Mouse (Mus musculus) neural tube, embryonic 14.5 days (tissue): ENCODE results near the gene Epyc. TPM values are rescaled to one million over a fixed set of nuclear protein-coding genes. Genes with fewer than 3 reads are reported as not detected.

Experiments used
- ATAC-seq: fragments of 200-750 bp; cut with Nextera tagmentation; 2 replicates; pipeline ENCODE4 v1.8.0; 2017; ENCODE audit warnings: low read depth, mild to moderate bottlenecking, moderate TSS enrichment, moderate library complexity
- H3K27ac ChIP-seq: fragments of 300-500 bp; sonication (generic); 2 replicates; pipeline ENCODE4 v1.5.1; 2014; ENCODE audit warnings: low read depth, mild to moderate bottlenecking, control low read depth, low read length, moderate library complexity, mixed read lengths
- H3K27me3 ChIP-seq: fragments of 300-500 bp; sonication (generic); 2 replicates; pipeline ENCODE4 v1.6.1; 2014; ENCODE audit warnings: low read length; ENCODE audit not compliant: control insufficient read depth, insufficient read depth
- H3K36me3 ChIP-seq: fragments of 300-500 bp; sonication (generic); 2 replicates; pipeline ENCODE4 v1.6.1; 2014; ENCODE audit warnings: low read length, mixed read lengths; ENCODE audit not compliant: control insufficient read depth, insufficient read depth
- H3K4me1 ChIP-seq: fragments of 300-500 bp; sonication (generic); 2 replicates; pipeline ENCODE4 v1.6.1; 2014; ENCODE audit warnings: low read length; ENCODE audit not compliant: control insufficient read depth, insufficient read depth
- H3K4me2 ChIP-seq: fragments of 300-500 bp; sonication (generic); 2 replicates; pipeline ENCODE4 v1.6.1; 2014; ENCODE audit warnings: mild to moderate bottlenecking, low read depth, low read length, control low read depth
- H3K4me3 ChIP-seq: fragments of 300-500 bp; sonication (generic); 2 replicates; pipeline ENCODE4 v1.5.1; 2014; ENCODE audit warnings: low read depth, low read length, control low read depth, mixed read lengths
- H3K9ac ChIP-seq: fragments of 300-500 bp; sonication (generic); replicated peaks from 2 replicates; pipeline ENCODE4 v1.6.1; 2014; ENCODE audit warnings: low read depth, mild to moderate bottlenecking, control low read depth, low read length, mixed read lengths
- H3K9me3 ChIP-seq: fragments of 300-500 bp; sonication (generic); 2 replicates; pipeline ENCODE4 v1.6.1; 2016; ENCODE audit warnings: low read length; ENCODE audit not compliant: control insufficient read depth
- WGBS: fragments of 180-500 bp; shearing (Covaris S2); extraction: QIAGEN DNeasy Blood & Tissue Kit; methylation state at CpG from one replicate; pipeline ENCODE4 v1.1.7; 2014; 5-methylcytosine and 5-hydroxymethylcytosine counted together
- polyA plus RNA-seq: library from polyadenylated mRNA; unstranded; fragments of >200 nt; fragmentation: Nextera tagmentation; extraction: Ambion mirVana; gene quantifications from 2 replicates; pipeline ENCODE4 v1.2.1, GENCODE M21; 2014

Gene Epyc
- polyA plus RNA-seq, 1 experiment from 2014 or later, result not detected

DNA sequence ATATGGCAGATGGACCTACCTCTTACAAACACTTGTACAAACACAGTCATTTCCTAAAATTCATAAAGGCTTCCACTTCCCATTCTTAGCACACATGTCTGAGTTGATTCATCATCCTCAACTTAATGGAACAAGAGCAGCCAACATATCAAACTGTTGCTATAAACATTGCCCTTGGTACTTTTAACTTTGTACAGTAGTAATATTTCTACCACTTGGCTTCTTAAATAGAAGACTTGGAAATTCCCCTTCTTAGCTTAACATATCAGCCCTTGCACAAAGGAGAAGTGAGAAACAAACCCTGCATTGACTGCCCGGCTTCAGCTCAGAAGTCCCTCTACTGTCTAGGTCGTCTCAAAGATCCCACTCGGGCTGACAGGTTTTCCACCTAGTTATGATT, 12.8 kb upstream of the Epyc start:
- no peaks in the 10 kb centered on the region for H3K9me3 ChIP-seq
- H3K27ac ChIP-seq, result no peak overlapping the region
- H3K4me2 ChIP-seq, result no peak overlapping the region
- no peak overlapping the region for H3K4me3 ChIP-seq
- ATAC-seq, result no peak
- no peak overlapping the region for H3K9ac ChIP-seq
- H3K36me3 ChIP-seq, result no peaks in the 10 kb centered on the region
- no peaks in the 10 kb centered on the region for H3K27me3 ChIP-seq
- 89% methylated on average over 3 of the region's 3 CpGs for WGBS
- H3K4me1 ChIP-seq, result no peaks in the 10 kb centered on the region

- Histone ChIP-seq H3K9me3 (no peaks in the 10 kb centered on the region), H3K36me3 (no peaks in the 10 kb centered on the region), H3K4me1 (no peaks in the 10 kb centered on the region), H3K4me3 (no peak overlapping the region), H3K27ac (no peak overlapping the region), H3K4me2 (no peak overlapping the region), H3K9ac (no peak overlapping the region), H3K27me3 (no peaks in the 10 kb centered on the region)
- 93% methylated on average over 2 of the region's 2 CpGs for WGBS
- ATAC-seq, result no peak
Measured at GRCm38 (mm10) chr10:97641926-97642325, 1.9 kb upstream of the Epyc start.

DNA sequence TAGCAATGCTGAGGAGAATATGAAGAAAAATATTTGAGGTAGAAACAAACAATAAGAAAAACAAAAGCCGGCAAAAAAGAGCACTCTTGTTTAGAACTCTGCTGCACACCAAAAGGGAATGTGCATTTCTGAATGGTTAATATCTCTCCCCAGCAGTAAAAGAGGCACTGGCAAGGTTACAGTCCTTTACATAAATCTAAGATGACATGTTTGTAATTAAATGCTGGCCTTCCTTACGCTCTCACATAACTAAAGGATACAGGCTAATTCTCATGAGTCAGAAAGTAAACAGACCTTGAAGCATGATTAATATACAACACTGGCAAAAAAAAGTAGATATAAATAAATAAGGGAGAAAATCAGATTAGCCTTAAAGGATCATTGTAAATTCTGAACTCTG, 6.5 kb downstream of the Epyc start:
- no peak overlapping the region for H3K4me3 ChIP-seq
- no peak overlapping the region for H3K9ac ChIP-seq
- no peaks in the 10 kb centered on the region for H3K9me3 ChIP-seq
- no peaks in the 10 kb centered on the region for H3K27me3 ChIP-seq
- H3K27ac ChIP-seq, result no peak overlapping the region
- no peak overlapping the region for H3K4me2 ChIP-seq
- no peak for ATAC-seq
- no peaks in the 10 kb centered on the region for H3K4me1 ChIP-seq
- no peaks in the 10 kb centered on the region for H3K36me3 ChIP-seq
- 69% methylated on average over 2 of the region's 2 CpGs for WGBS

- Histone ChIP-seq H3K4me1 (no peaks in the 10 kb centered on the region), H3K4me2 (no peak overlapping the region), H3K36me3 (no peaks in the 10 kb centered on the region), H3K4me3 (no peak overlapping the region), H3K27me3 (no peaks in the 10 kb centered on the region), H3K27ac (no peak overlapping the region), H3K9me3 (no peaks in the 10 kb centered on the region), H3K9ac (no peak overlapping the region)
- ATAC-seq, result no peak
- WGBS, result 84% methylated on average over 1 of the region's 1 CpGs
Measured at GRCm38 (mm10) chr10:97659489-97659888, 15.6 kb downstream of the Epyc start.

GRCm38 (mm10) chr10:97668656-97669055, 24.8 kb downstream of the Epyc start:
- Histone ChIP-seq H3K36me3 (no peaks in the 10 kb centered on the region), H3K4me3 (no peak overlapping the region), H3K9me3 (no peaks in the 10 kb centered on the region), H3K9ac (no peak overlapping the region), H3K27ac (no peak overlapping the region), H3K4me1 (no peaks in the 10 kb centered on the region), H3K27me3 (no peaks in the 10 kb centered on the region), H3K4me2 (no peak overlapping the region)
- WGBS, result 63% methylated on average over 4 of the region's 4 CpGs
- no peak for ATAC-seq

DNA sequence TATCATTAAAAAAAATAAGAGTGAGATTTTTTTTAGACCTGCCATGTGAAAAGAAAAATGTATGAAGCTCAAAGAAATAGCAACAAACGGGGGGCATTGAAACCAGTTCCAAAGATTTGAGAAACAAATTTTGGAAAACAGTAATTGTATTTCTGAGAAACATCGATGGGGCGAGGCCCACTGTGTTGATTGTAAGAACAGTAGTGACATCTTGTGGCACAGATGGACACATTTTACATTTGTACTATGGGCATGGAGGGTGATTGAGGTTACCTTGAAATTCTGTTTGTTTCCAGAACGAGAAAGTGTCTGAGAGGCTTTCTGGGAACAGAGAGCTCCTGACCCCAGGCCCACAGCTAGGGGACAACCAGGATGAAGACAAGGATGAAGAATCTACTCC, 26.3 kb downstream of the Epyc start:
- Histone ChIP-seq H3K9me3 (no peaks in the 10 kb centered on the region), H3K4me3 (no peak overlapping the region), H3K9ac (no peak overlapping the region), H3K4me2 (no peak overlapping the region), H3K4me1 (no peaks in the 10 kb centered on the region), H3K36me3 (no peaks in the 10 kb centered on the region), H3K27me3 (no peaks in the 10 kb centered on the region), H3K27ac (no peak overlapping the region)
- ATAC-seq, result no peak
- 76% methylated on average over 4 of the region's 4 CpGs for WGBS

DNA sequence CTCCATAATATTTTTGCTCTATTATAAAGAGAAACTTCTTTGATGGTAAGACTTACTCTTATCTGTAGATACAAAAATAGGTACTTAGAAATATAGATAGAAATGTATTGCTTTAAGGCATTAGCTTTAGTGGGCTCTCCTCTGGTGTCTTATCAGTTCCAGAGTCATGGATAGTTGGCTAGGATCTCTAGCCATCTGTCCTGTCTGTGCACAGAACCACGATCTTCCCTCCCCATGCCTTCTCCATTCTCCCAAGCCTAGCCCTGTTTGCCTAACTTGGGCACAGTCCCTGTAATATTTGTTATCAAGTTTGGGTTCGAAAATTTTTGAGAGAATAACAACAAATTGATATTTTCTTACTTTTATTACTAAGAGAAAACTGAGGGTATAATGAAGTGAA, 29.4 kb downstream of the Epyc start:
- Histone ChIP-seq H3K9ac (no peak overlapping the region), H3K4me3 (no peak overlapping the region), H3K36me3 (no peaks in the 10 kb centered on the region), H3K27me3 (no peaks in the 10 kb centered on the region), H3K4me1 (no peaks in the 10 kb centered on the region), H3K27ac (no peak overlapping the region), H3K4me2 (no peak overlapping the region), H3K9me3 (no peaks in the 10 kb centered on the region)
- 73% methylated on average over 2 of the region's 2 CpGs for WGBS
- ATAC-seq, result no peak

- Histone ChIP-seq H3K4me1 (no peaks in the 10 kb centered on the region), H3K27me3 (no peaks in the 10 kb centered on the region), H3K4me3 (no peak overlapping the region), H3K36me3 (no peaks in the 10 kb centered on the region), H3K9ac (no peak overlapping the region), H3K4me2 (no peak overlapping the region), H3K27ac (no peak overlapping the region), H3K9me3 (no peaks in the 10 kb centered on the region)
- ATAC-seq, result no peak
Measured at GRCm38 (mm10) chr10:97682981-97683380, 39.1 kb downstream of the Epyc start.

- WGBS, result 66% methylated on average over 1 of the region's 1 CpGs
- no peaks in the 10 kb centered on the region for H3K27me3 ChIP-seq
- no peak for ATAC-seq
Measured at GRCm38 (mm10) chr10:97687198-97687597, 43.3 kb downstream of the Epyc start.

DNA sequence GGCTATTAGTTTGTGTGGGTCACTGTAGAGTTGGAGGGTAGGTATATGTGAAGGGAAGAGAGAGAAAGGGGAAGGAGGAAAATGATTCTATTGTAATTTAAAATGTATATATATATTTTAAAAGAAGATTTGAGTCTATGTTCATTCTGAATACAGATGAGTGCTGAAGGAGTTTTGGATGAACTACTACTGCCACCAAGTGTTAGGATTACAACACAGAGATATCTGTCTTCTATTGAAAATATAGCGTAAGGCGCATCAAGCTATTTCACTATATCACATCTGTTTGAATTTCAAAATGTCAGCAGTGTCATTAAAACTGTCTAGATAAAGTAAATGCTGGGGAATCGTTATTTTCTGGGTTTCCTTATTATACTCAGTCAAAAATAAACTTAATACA, 45.6 kb downstream of the Epyc start:
- Histone ChIP-seq H3K4me1 (no peaks in the 10 kb centered on the region), H3K36me3 (no peaks in the 10 kb centered on the region), H3K4me3 (no peak overlapping the region), H3K9ac (no peak overlapping the region), H3K9me3 (no peaks in the 10 kb centered on the region), H3K27ac (no peak overlapping the region), H3K4me2 (no peak overlapping the region), H3K27me3 (no peaks in the 10 kb centered on the region)
- 70% methylated on average over 3 of the region's 3 CpGs for WGBS
- no peak; the same call in 1 of the 2 replicates for ATAC-seq

More at GRCm38 (mm10) chr10:97687198-97687597, 43.3 kb downstream of the Epyc start:
- H3K9ac ChIP-seq, result no peak overlapping the region
- H3K4me3 ChIP-seq, result no peak overlapping the region
- H3K27ac ChIP-seq, result no peak overlapping the region
- H3K9me3 ChIP-seq, result no peaks in the 10 kb centered on the region
- no peak overlapping the region for H3K4me2 ChIP-seq
- H3K36me3 ChIP-seq, result no peaks in the 10 kb centered on the region
- H3K4me1 ChIP-seq, result no peaks in the 10 kb centered on the region
